Mouse (Mus musculus) ES-E14 (cell line): ENCODE data around the gene Cacna1d.

Experiments
- CHD2 ChIP-seq: IDR thresholded peaks from 2 replicates; pipeline ENCODE4 v1.6.1; 2014; ENCODE audit warnings: mild to moderate bottlenecking, low read depth, low read length, inconsistent platforms
- HCFC1 ChIP-seq: IDR thresholded peaks from 2 replicates; pipeline ENCODE4 v1.6.1; 2012; ENCODE audit warnings: low read length, inconsistent platforms, borderline replicate concordance; ENCODE audit not compliant: insufficient read depth
- MAFK ChIP-seq: IDR thresholded peaks from 2 replicates; pipeline ENCODE4 v1.6.1; 2014; ENCODE audit warnings: mild to moderate bottlenecking, low read depth, low read length, inconsistent platforms; ENCODE audit not compliant: insufficient read depth
- ZC3H11A ChIP-seq: IDR thresholded peaks from 2 replicates; pipeline ENCODE4 v1.6.1; 2012; ENCODE audit warnings: low read depth, mild to moderate bottlenecking, inconsistent platforms, low read length, borderline replicate concordance
- ZNF384 ChIP-seq: IDR thresholded peaks from 2 replicates; pipeline ENCODE4 v1.6.1; 2012; ENCODE audit warnings: low read depth, low read length, inconsistent platforms

DNA sequence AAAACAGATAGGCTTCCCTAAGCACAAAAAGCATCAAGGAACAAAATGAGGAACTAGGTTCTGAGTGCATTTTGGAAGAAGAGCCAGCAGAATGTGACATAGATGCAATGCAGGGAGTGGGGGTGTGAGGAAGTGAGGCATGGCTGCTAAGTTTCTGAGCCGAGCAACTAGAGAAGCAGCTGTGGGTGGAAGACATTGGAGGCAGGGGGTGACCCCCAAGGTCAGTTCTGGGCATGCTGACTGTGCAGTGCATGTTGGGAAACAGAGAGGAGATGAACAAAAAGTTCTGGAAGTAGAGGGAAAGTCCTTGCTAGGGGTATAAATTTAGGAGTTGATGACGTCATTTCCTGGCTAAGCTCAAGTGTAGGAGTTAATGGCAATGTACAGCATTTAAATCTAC is 33.4 kb downstream of the Cacna1d start:
- TF ChIP-seq ZC3H11A (no peak), CHD2 (no peak), MAFK (no peak), HCFC1 (no peak), ZNF384 (no peak)
